Mouse (Mus musculus) heart, adult 2 months (tissue): ENCODE data around the gene Avl9. TPM values are rescaled to one million over a fixed set of nuclear protein-coding genes. Genes with fewer than 3 reads are reported as not detected.

Experiments used
- DNase-seq, 2 experiments: peaks; one replicate each; pipeline ENCODE4 v3.0.0; 2021
- H3K27ac ChIP-seq: fragments of 200-600 bp; 2 replicates; pipeline ENCODE4 v1.8.1; 2022
- H3K27me3 ChIP-seq: fragments of 200-500 bp; 2 replicates; pipeline ENCODE4 v1.6.1; 2012; ENCODE audit warnings: mild to moderate bottlenecking, low read length, inconsistent platforms, mixed read lengths; ENCODE audit not compliant: control insufficient read depth, insufficient read depth
- H3K36me3 ChIP-seq: fragments of 200-500 bp; 2 replicates; pipeline ENCODE4 v1.6.1; 2012; ENCODE audit warnings: low read length, inconsistent platforms; ENCODE audit not compliant: control insufficient read depth, insufficient read depth
- H3K4me1 ChIP-seq: fragments of 200-500 bp; 2 replicates; pipeline ENCODE4 v1.6.1; 2011; ENCODE audit warnings: low read length; ENCODE audit not compliant: control insufficient read depth, insufficient read depth
- H3K4me3 ChIP-seq: fragments of 200-600 bp; 2 replicates; pipeline ENCODE4 v1.8.1; 2022
- H3K79me2 ChIP-seq: fragments of 200-500 bp; replicated peaks from 2 replicates; pipeline ENCODE4 v1.6.1; 2012; ENCODE audit warnings: mild to moderate bottlenecking, inconsistent platforms, low read length, moderate library complexity, mixed read lengths; ENCODE audit not compliant: control insufficient read depth, insufficient read depth
- H3K9ac ChIP-seq: fragments of 200-500 bp; 2 replicates; pipeline ENCODE4 v1.6.1; 2012; ENCODE audit warnings: low read depth, mild to moderate bottlenecking, control low read depth, inconsistent platforms, low read length, mixed read lengths
- CTCF ChIP-seq: fragments of 200-600 bp; IDR thresholded peaks from 2 replicates; pipeline ENCODE4 v1.8.1; 2022; ENCODE audit warnings: antibody characterized with exemption, mild to moderate bottlenecking, moderate library complexity
- EP300 ChIP-seq: fragments of 200-500 bp; IDR thresholded peaks from 2 replicates; pipeline ENCODE4 v1.6.1; 2011; ENCODE audit warnings: low read depth, low read length, control low read depth; ENCODE audit not compliant: insufficient read depth
- POLR2A ChIP-seq: fragments of 200-500 bp; IDR thresholded peaks from 2 replicates; pipeline ENCODE4 v1.6.1; 2011; ENCODE audit warnings: mild to moderate bottlenecking, low read depth, low read length, control low read depth; ENCODE audit not compliant: insufficient read depth
- WGBS: fragments of 180-500 bp; shearing (Covaris S2); methylation state at CpG from one replicate; pipeline ENCODE4 v1.1.7; 2018; 5-methylcytosine and 5-hydroxymethylcytosine counted together
- intact Hi-C: fragments of 180-260 bp; cut with DNase I; formaldehyde crosslinking; loops from one replicate; pipeline ENCODE4 v1.15.1; 2025
- polyA plus RNA-seq: library from polyadenylated mRNA; depleted of rRNA; stranded (reverse); fragments of >200 nt; gene quantifications from 2 replicates; pipeline ENCODE4 v1.2.3, GENCODE M21; 2012
- total RNA-seq, 2 experiments: library from RNA; stranded (reverse); gene quantifications; 2 replicates each; pipeline ENCODE4 v1.2.3; 2021

Avl9 gene
- total and polyA plus RNA-seq, 3 experiments = 2.0 to 6.9 (median 5.8) TPM

DNA sequence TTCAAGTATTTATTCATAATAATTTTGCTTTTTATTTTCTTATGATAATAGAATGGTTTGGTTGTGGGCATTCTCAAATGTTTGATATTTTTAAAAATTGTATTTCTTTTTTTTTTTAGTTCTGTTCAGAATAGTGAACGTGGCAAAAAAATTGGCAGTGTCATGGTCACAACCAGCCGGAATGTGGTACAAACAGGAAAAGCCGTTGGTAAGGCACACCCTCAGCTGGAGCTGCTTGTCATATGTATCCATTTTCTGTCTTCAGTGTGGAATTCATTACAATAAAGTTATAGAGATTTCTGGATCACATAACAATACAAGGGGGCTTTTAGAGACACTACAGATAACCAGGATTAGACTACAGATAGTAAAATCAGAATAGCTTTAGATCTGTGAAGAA lies 39.0 kb downstream of the Avl9 start:
- 89% methylated on average over 3 of the region's 3 CpGs for WGBS
- H3K27me3 ChIP-seq = no peaks in the 10 kb centered on the region

DNA sequence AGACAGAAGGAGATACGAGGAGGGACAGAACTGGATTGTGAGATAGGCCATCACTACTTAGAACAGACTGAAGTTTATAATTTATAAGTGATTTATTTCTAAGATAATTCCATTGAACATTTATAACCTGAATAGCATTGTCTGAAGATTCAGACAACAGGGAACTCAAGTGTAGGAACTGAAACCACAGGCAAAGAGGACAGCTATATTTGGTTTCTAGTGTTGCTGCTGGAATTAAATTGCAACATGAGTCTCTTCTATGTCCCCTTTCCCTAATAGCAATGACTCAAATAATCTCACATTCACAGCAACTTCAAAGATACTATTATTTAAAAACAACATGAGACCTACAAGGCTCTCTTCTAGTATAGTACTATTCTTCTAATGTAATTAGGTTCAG lies 41.4 kb downstream of the Avl9 start:
- DNase-seq = no peak
- intact Hi-C loops = no loop called here
- WGBS = 88% methylated on average over 1 of the region's 1 CpGs
- Histone ChIP-seq H3K36me3 (peaks cover 3% of the 10 kb centered on the region), H3K4me1 (no peaks in the 10 kb centered on the region), H3K9ac (no peak overlapping the region), H3K27me3 (no peaks in the 10 kb centered on the region), H3K27ac (no peak overlapping the region), H3K4me3 (no peak overlapping the region), H3K79me2 (no peaks in the 10 kb centered on the region)
- TF ChIP-seq POLR2A = no peak
- TF ChIP-seq EP300 = no peak
- TF ChIP-seq CTCF = no peak

More for the DNA sequence above, 39.0 kb downstream of the Avl9 start:
- intact Hi-C loops = no loop called here
- TF ChIP-seq CTCF (no peak), POLR2A (no peak)
- Histone ChIP-seq H3K79me2 (no peaks in the 10 kb centered on the region), H3K4me1 (no peaks in the 10 kb centered on the region), H3K27ac (no peak overlapping the region), H3K4me3 (no peak overlapping the region), H3K36me3 (peaks cover 3% of the 10 kb centered on the region), H3K9ac (no peak overlapping the region)
- no peak for DNase-seq

DNA sequence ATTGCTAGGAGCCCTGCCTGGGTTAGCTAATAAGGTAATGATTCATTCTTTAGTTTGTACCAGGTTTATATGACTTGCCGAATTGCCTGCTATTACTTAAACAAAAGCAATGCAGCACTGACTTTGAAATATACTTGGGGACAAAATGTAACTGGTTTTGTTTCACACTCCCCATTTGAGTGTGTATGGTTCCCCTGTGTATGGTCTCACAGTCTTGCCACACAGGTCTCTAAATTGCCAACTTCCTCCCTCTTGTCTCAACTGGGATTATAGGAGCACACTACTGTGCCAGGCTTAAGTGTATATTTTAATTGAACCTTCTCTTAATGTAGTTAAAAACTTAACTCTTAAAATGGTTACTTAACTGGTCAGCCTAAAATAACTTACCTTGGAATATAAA lies 44.6 kb downstream of the Avl9 start:
- WGBS = 92% methylated on average over 1 of the region's 1 CpGs

DNA sequence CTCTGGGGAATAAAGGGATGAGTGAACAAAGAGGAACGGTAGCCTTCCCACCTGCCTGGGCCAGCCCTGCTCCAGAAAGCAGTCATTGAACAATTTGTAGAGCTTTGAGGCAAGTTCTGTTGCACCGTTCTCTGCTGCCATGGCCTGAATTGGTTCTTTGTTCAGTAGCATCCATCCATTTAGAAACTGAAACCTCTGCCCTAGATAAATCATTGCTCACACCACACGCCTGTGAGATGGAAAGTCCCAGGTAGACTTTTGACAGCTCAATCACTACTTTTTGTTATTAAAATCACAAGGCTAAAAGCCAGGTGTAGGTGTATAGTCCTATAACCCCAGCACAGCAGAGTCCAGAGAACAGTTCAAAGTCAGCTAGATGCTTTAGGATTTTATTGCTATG lies 50.6 kb downstream of the Avl9 start:
- Histone ChIP-seq H3K27ac (no peak overlapping the region), H3K4me3 (no peak overlapping the region)
- intact Hi-C loops = no loop called here

More for the DNA sequence above, 44.6 kb downstream of the Avl9 start:
- no peak overlapping the region for H3K9ac ChIP-seq
- H3K27ac ChIP-seq = no peak overlapping the region
- no peaks in the 10 kb centered on the region for H3K27me3 ChIP-seq
- intact Hi-C loops = no loop called here
- peaks cover 7% of the 10 kb centered on the region for H3K36me3 ChIP-seq
- TF ChIP-seq CTCF = no peak
- TF ChIP-seq EP300 = no peak
- TF ChIP-seq POLR2A = no peak
- H3K4me1 ChIP-seq = no peaks in the 10 kb centered on the region
- H3K79me2 ChIP-seq = no peaks in the 10 kb centered on the region
- no peak overlapping the region for H3K4me3 ChIP-seq
- DNase-seq = no peak

GRCm38 (mm10) chr6:56765696-56766095 lies 51.0 kb downstream of the Avl9 start:
- no peaks in the 10 kb centered on the region for H3K27me3 ChIP-seq
- TF ChIP-seq EP300 (no peak), CTCF (no peak), POLR2A (no peak)
- no peak overlapping the region for H3K27ac ChIP-seq
- 79% methylated on average over 4 of the region's 4 CpGs for WGBS
- no peaks in the 10 kb centered on the region for H3K4me1 ChIP-seq
- H3K79me2 ChIP-seq = no peaks in the 10 kb centered on the region
- no peak overlapping the region for H3K9ac ChIP-seq
- intact Hi-C loops = no loop called here
- H3K4me3 ChIP-seq = no peak overlapping the region
- peaks cover 3% of the 10 kb centered on the region; the same call in 1 of the 2 replicates for H3K36me3 ChIP-seq
- DNase-seq = no peak

More for the DNA sequence above, 50.6 kb downstream of the Avl9 start:
- Histone ChIP-seq H3K36me3 (peaks cover 3% of the 10 kb centered on the region; the same call in 1 of the 2 replicates), H3K4me1 (no peaks in the 10 kb centered on the region), H3K9ac (no peak overlapping the region), H3K27me3 (no peaks in the 10 kb centered on the region), H3K79me2 (no peaks in the 10 kb centered on the region)
- no peak for DNase-seq
- TF ChIP-seq EP300 (no peak), POLR2A (no peak), CTCF (no peak)
- WGBS = 84% methylated on average over 3 of the region's 3 CpGs

DNA sequence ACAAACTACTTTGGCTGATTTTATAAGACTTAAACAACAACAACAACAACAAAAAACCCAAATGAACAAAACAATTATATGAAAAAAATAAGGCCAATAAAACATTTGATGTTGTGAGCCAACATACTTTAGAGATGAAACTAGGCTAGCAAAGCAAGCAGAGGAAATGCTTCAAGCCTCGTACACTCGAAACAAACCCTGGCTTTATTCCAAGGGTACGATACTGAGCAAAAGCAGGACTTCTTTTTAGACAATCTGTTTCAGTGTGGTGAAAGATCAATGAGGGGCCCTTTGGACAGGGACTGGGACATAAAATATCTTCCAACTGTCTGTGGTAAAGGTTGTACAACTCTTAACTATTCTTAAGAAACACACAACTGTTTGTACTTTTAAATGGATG lies 61.1 kb downstream of the Avl9 start:
- no peak for TF ChIP-seq EP300
- no peak for TF ChIP-seq CTCF
- TF ChIP-seq POLR2A = no peak
- no peaks in the 10 kb centered on the region for H3K27me3 ChIP-seq
- H3K9ac ChIP-seq = no peak overlapping the region
- H3K27ac ChIP-seq = no peak overlapping the region
- peaks cover 24% of the 10 kb centered on the region for H3K36me3 ChIP-seq
- no peak overlapping the region for H3K4me3 ChIP-seq
- H3K79me2 ChIP-seq = no peaks in the 10 kb centered on the region
- no peak for DNase-seq
- H3K4me1 ChIP-seq = peaks cover 3% of the 10 kb centered on the region
- intact Hi-C loops = no loop called here
- 19% methylated on average over 3 of the region's 3 CpGs for WGBS

GRCm38 (mm10) chr6:56779636-56780035 lies 64.9 kb downstream of the Avl9 start:
- Histone ChIP-seq H3K36me3 (peaks cover 41% of the 10 kb centered on the region), H3K4me3 (no peak overlapping the region), H3K9ac (no peak overlapping the region), H3K79me2 (peaks cover 6% of the 10 kb centered on the region), H3K27me3 (no peaks in the 10 kb centered on the region), H3K27ac (no peak overlapping the region), H3K4me1 (peaks cover 11% of the 10 kb centered on the region)
- intact Hi-C loops = no loop called here
- TF ChIP-seq CTCF (no peak), POLR2A (no peak), EP300 (no peak)
- no peak for DNase-seq
- 92% methylated on average over 5 of the region's 5 CpGs for WGBS
